Mouse (Mus musculus): Measurements from ENCODE around the gene Gm33543. TPM values are rescaled to one million over a fixed set of nuclear protein-coding genes. Genes with fewer than 3 reads are reported as not detected.

The Gm33543 gene
- not detected in 2 replicates for polyA plus RNA-seq (2014; fragmentation: Nextera tagmentation; extraction: Ambion mirVana)

- no peaks in the 10 kb centered on the region for H3K9me3 ChIP-seq (ENCODE audit: control insufficient read depth, low read length)
- H3K4me1 ChIP-seq (ENCODE audit: control insufficient read depth, insufficient read depth, low read length), result no peaks in the 10 kb centered on the region
- ATAC-seq (ENCODE audit: low FRiP score) (no peak), DNase-seq (ENCODE audit: low spot score, missing footprints) (peak; percentile 75)
- no peak within 1 kb of the TSS for H3K4me2 ChIP-seq
- 89% methylated on average over 9 of the region's 9 CpGs for WGBS
- no peak within 1 kb of the TSS for H3K9ac ChIP-seq (ENCODE audit: low read length)
- H3K4me3 ChIP-seq (ENCODE audit: low read depth, low read length), result no peak within 1 kb of the TSS
- no peaks in the 10 kb centered on the region for H3K36me3 ChIP-seq (ENCODE audit: control insufficient read depth, insufficient read depth, low read length)
- H3K27ac ChIP-seq (ENCODE audit: low read depth, low read length), result no peak within 1 kb of the TSS
- no peaks in the 10 kb centered on the region for H3K27me3 ChIP-seq (ENCODE audit: control insufficient read depth, insufficient read depth, low read length)
Measured at GRCm38 (mm10) chr10:95842789-95843637, at the start of gene Gm33543. TSS of gene Gm33543 (minus strand) at chr10:95842930.

DNA sequence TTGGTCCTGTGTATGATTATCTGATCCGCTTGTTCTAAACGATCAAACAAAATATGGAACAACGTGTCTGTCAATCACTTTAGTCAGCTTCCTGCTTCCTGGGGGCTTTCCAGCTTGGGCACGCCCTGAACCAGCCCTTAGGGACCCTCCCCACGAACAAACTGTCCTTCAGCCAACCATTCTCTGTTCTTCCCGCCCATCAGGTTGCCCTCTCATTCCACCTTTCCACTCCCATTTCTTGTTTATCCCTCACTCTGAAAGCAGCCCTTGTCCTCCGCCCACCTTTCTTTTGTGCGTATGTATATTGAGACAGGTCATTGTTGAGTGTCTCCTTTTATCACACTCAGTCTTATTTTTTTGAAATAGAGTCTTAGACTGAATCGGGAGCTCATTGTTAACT is 49.4 kb upstream of the Gm33543 start:
- no peak overlapping the region for H3K4me2 ChIP-seq
- DNase-seq (ENCODE audit: low spot score, missing footprints) (peak; percentile 14), ATAC-seq (ENCODE audit: low FRiP score) (no peak)
- WGBS, result 85% methylated on average over 9 of the region's 9 CpGs
- H3K27me3 ChIP-seq (ENCODE audit: control insufficient read depth, insufficient read depth, low read length), result no peaks in the 10 kb centered on the region
- no peaks in the 10 kb centered on the region for H3K4me1 ChIP-seq (ENCODE audit: control insufficient read depth, insufficient read depth, low read length)
- H3K4me3 ChIP-seq (ENCODE audit: low read depth, low read length), result no peak overlapping the region
- no peaks in the 10 kb centered on the region for H3K9me3 ChIP-seq (ENCODE audit: control insufficient read depth, low read length)
- no peaks in the 10 kb centered on the region for H3K36me3 ChIP-seq (ENCODE audit: control insufficient read depth, insufficient read depth, low read length)
- H3K27ac ChIP-seq (ENCODE audit: low read depth, low read length), result no peak overlapping the region
- no peak overlapping the region for H3K9ac ChIP-seq (ENCODE audit: low read length)

DNA sequence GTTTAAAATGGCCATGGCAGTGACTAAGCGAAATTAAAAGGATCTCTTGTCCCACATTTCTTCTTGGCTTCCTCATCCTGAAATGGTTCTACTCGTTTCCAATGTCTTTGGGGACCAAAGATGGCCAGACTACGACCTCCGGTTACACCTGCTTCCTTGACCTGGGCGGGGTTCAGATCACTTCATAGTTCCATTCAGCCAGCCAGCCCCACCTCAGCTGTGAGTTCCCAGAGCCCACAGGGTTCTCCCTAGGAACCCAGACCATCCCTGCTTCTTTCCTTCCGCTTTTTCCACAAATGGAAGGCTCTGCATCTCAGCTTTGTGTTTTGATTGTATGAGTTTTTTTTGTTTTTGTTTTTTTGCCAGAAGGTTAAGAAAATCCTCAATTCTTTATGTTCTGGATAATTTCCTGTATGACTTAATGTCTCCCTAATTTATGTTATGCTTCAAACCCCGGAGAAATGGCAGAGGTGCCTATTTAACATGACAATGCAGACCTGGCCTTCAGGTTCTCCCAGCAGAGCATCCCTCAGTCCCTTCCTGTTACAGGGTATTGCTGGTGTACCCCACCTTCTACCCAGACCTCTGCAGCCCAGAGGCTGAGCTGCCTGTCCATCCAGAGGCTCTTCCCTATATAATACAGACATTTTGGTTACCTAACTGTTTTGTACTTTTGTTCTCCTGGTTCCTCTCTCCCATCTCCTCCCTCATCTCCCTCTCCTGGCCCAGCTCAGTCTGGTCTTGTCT is 48.7 kb upstream of the Gm33543 start:
- no peaks in the 10 kb centered on the region for H3K4me1 ChIP-seq (ENCODE audit: control insufficient read depth, insufficient read depth, low read length)
- DNase-seq (ENCODE audit: low spot score, missing footprints), result peak; percentile 23
- H3K27me3 ChIP-seq (ENCODE audit: control insufficient read depth, insufficient read depth, low read length), result no peaks in the 10 kb centered on the region
- ATAC-seq (ENCODE audit: low FRiP score), result no peak
- H3K9me3 ChIP-seq (ENCODE audit: control insufficient read depth, low read length), result no peaks in the 10 kb centered on the region
- no peak overlapping the region for H3K4me2 ChIP-seq
- no peak overlapping the region for H3K27ac ChIP-seq (ENCODE audit: low read depth, low read length)
- 77% methylated on average over 7 of the region's 7 CpGs for whole genome bisulfite sequencing
- no peaks in the 10 kb centered on the region for H3K36me3 ChIP-seq (ENCODE audit: control insufficient read depth, insufficient read depth, low read length)
- no peak overlapping the region for H3K9ac ChIP-seq (ENCODE audit: low read length)
- no peak overlapping the region for H3K4me3 ChIP-seq (ENCODE audit: low read depth, low read length)

DNA sequence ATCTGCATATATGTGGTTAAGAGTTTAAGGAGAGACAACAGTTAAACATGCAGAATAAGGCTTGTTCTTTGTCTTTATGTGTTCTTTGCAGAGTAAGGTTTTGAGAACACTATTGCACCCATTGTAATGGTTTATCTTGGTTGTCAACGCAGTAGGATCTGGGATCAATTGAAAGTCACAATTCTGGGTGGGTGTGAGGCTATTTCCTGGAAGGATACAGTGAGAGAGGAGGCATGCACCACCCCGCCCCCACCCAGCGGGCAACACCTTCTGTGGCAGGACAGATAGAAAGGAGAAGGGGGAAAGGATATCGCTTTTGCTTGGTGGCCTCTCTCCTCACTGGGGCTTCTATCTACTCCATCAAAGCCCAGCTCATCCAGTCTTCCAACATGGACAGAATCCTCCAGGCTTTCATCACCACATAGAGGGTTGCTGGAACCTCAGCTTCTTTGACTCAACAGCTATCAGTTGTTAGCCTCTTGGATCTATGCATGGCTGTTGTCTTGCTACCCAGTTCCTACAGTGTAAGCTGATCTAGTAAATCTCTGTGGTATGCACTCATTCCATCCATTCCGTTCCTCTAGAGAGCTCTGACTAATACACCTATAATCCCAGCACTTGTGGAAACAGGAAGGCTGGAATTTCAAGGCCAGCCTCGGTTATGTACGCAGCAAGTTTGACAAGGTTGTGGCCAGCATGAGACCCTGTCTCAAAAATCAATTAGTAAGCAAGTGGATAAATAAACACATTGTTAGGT is 41.2 kb upstream of the Gm33543 start:
- no peak overlapping the region for H3K9ac ChIP-seq (ENCODE audit: low read length)
- no peak overlapping the region for H3K4me3 ChIP-seq (ENCODE audit: low read depth, low read length)
- DNase-seq (ENCODE audit: low spot score, missing footprints), result no peak
- 75% methylated on average over 7 of the region's 7 CpGs for WGBS
- no peak overlapping the region for H3K27ac ChIP-seq (ENCODE audit: low read depth, low read length)
- H3K9me3 ChIP-seq (ENCODE audit: control insufficient read depth, low read length), result no peaks in the 10 kb centered on the region
- no peaks in the 10 kb centered on the region for H3K36me3 ChIP-seq (ENCODE audit: control insufficient read depth, insufficient read depth, low read length)
- no peaks in the 10 kb centered on the region for H3K27me3 ChIP-seq (ENCODE audit: control insufficient read depth, insufficient read depth, low read length)
- no peaks in the 10 kb centered on the region for H3K4me1 ChIP-seq (ENCODE audit: control insufficient read depth, insufficient read depth, low read length)
- no peak overlapping the region for H3K4me2 ChIP-seq
- no peak for ATAC-seq (ENCODE audit: low FRiP score)

- no peaks in the 10 kb centered on the region for H3K27me3 ChIP-seq (ENCODE audit: control insufficient read depth, insufficient read depth, low read length)
- ATAC-seq (ENCODE audit: low FRiP score) (no peak), DNase-seq (ENCODE audit: low spot score, missing footprints) (peak; percentile 57)
- no peak overlapping the region for H3K27ac ChIP-seq (ENCODE audit: low read depth, low read length)
- no peak overlapping the region for H3K9ac ChIP-seq (ENCODE audit: low read length)
- H3K4me2 ChIP-seq, result no peak overlapping the region
- no peak overlapping the region for H3K4me3 ChIP-seq (ENCODE audit: low read depth, low read length)
- WGBS, result 70% methylated on average over 9 of the region's 9 CpGs
- no peaks in the 10 kb centered on the region for H3K36me3 ChIP-seq (ENCODE audit: control insufficient read depth, insufficient read depth, low read length)
- no peaks in the 10 kb centered on the region for H3K4me1 ChIP-seq (ENCODE audit: control insufficient read depth, insufficient read depth, low read length)
- H3K9me3 ChIP-seq (ENCODE audit: control insufficient read depth, low read length), result no peaks in the 10 kb centered on the region
Measured at GRCm38 (mm10) chr10:95882036-95882435, 39.3 kb upstream of the Gm33543 start.

GRCm38 (mm10) chr10:95879983-95880934 is 37.5 kb upstream of the Gm33543 start:
- Histone ChIP-seq H3K36me3 (ENCODE audit: control insufficient read depth, insufficient read depth, low read length) (no peaks in the 10 kb centered on the region), H3K9me3 (ENCODE audit: control insufficient read depth, low read length) (no peaks in the 10 kb centered on the region), H3K9ac (ENCODE audit: low read length) (no peak overlapping the region), H3K4me3 (ENCODE audit: low read depth, low read length) (no peak overlapping the region), H3K4me1 (ENCODE audit: control insufficient read depth, insufficient read depth, low read length) (no peaks in the 10 kb centered on the region), H3K4me2 (no peak overlapping the region), H3K27me3 (ENCODE audit: control insufficient read depth, insufficient read depth, low read length) (no peaks in the 10 kb centered on the region), H3K27ac (ENCODE audit: low read depth, low read length) (no peak overlapping the region)
- ATAC-seq (ENCODE audit: low FRiP score), result no peak
- peak; percentile 53 for DNase-seq (ENCODE audit: low spot score, missing footprints)
- 79% methylated on average over 17 of the region's 17 CpGs for WGBS

DNA sequence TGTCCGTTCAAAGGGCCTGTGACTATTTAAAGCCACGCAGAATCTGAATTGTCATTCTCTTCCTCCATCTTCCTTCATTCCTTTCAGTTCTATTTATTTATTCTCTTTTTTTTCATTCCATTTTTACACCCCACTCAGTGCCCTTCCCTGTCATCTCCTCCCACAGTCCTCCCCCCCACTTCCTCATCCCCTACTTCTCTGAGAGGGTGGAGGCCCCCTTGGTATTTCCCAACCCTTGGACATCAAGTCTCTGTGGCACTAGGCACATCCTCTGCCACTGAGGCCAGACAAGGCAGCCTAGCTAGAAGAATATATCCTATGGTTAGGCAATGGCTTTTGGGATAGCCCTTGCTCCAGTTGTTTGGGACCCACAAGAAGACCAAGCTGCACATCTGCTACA is 28.1 kb upstream of the Gm33543 start:
- WGBS, result 92% methylated on average over 2 of the region's 2 CpGs
- no peak overlapping the region for H3K9ac ChIP-seq (ENCODE audit: low read length)

DNA sequence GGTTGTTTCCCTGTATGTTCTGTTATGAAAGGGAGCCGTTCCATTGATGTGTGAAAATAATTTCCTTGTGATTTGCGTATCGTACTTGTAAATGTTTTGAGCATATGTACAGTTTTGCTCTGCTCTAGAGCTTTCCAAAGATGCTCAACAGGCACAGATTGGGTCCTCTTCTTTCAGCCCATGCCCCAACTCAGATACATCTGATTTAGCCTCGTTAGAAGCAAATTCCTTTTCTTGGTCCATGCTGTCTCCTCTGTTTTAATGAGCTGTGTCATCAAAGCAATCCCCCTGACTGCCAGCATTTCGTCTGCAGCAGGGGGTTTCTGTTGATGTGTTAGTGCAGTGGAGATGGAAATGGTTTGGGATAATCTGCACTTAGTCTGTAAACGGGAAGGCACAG is 25.6 kb upstream of the Gm33543 start:
- 58% methylated on average over 6 of the region's 6 CpGs for WGBS
- Histone ChIP-seq H3K27ac (ENCODE audit: low read depth, low read length) (no peak overlapping the region), H3K36me3 (ENCODE audit: control insufficient read depth, insufficient read depth, low read length) (no peaks in the 10 kb centered on the region), H3K27me3 (ENCODE audit: control insufficient read depth, insufficient read depth, low read length) (no peaks in the 10 kb centered on the region), H3K4me3 (ENCODE audit: low read depth, low read length) (no peak overlapping the region), H3K9me3 (ENCODE audit: control insufficient read depth, low read length) (no peaks in the 10 kb centered on the region), H3K4me2 (no peak overlapping the region), H3K4me1 (ENCODE audit: control insufficient read depth, insufficient read depth, low read length) (no peaks in the 10 kb centered on the region), H3K9ac (ENCODE audit: low read length) (no peak overlapping the region)
- no peak for ATAC-seq (ENCODE audit: low FRiP score)
- no peak for DNase-seq (ENCODE audit: low spot score, missing footprints)

More for the DNA sequence above, 28.1 kb upstream of the Gm33543 start:
- Histone ChIP-seq H3K4me2 (no peak overlapping the region), H3K4me1 (ENCODE audit: control insufficient read depth, insufficient read depth, low read length) (no peaks in the 10 kb centered on the region), H3K9me3 (ENCODE audit: control insufficient read depth, low read length) (no peaks in the 10 kb centered on the region), H3K36me3 (ENCODE audit: control insufficient read depth, insufficient read depth, low read length) (no peaks in the 10 kb centered on the region), H3K27ac (ENCODE audit: low read depth, low read length) (no peak overlapping the region), H3K4me3 (ENCODE audit: low read depth, low read length) (no peak overlapping the region), H3K27me3 (ENCODE audit: control insufficient read depth, insufficient read depth, low read length) (no peaks in the 10 kb centered on the region)
- DNase-seq (ENCODE audit: low spot score, missing footprints) (no peak), ATAC-seq (ENCODE audit: low FRiP score) (no peak)
